Mouse (Mus musculus): ENCODE data around the gene Ano1. TPM values are rescaled to one million over a fixed set of nuclear protein-coding genes. Genes with fewer than 3 reads are reported as not detected.

Ano1 gene
- total and polyA plus RNA-seq, 2 experiments: 0.97 to 2.4 TPM

DNA sequence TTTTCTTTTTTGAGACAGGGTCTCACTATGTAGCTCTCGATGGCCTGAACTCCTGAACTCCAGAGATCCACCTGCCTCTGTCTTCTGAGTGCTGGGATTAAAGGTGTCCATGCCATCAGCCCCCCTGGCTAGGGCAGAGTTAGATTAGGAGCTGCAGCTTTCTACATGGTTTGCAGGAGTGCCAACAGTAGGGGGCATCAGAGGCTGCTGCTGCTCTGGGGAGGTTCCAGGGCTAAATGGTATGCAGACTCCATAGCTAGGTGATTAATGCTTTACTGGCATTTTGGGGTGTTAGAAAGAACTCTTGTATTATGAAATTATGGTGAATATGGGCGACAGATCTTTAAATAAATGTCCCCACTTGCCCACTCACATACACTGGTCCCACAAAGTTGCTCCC is 164.5 kb downstream of the Ano1 start:
- 40% methylated on average over 2 of the region's 2 CpGs for WGBS
- DNase-seq (ENCODE audit: extremely low read depth, low read depth, low spot score): no peak

DNA sequence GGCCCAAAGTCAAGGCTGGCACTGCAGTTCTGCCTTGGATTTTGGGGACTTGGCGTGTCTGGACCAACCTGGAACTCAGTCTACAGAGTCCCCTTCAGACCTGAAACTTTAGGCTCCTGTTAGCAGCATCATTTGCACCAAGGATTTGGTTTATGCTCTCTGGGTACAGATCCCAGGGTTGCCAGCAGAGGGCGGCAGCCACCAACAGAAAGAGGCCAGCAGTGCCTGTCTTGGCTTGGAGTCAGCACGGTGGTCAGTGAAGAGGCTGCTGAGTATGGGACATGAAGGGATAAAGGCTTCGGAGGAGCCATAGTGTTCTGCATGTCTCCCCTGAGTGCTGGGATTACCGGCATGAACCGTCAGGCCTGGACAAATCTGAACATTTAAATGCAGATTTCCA is 166.1 kb downstream of the Ano1 start:
- TF ChIP-seq POLR2A (IDR thresholded peaks at IDR 0.05; ENCODE audit: extremely low read depth, insufficient read depth, low read length) (no peak), CTCF (IDR thresholded peaks at IDR 0.05; ENCODE audit: low read depth, low read length) (peak; percentile 93)
- no peaks in the 10 kb centered on the region for H3K79me2 ChIP-seq (ENCODE audit: control insufficient read depth, insufficient read depth, low read length)
- peak; percentile 19 for DNase-seq (ENCODE audit: extremely low read depth, low read depth, low spot score)
- no peaks in the 10 kb centered on the region for H3K36me3 ChIP-seq (ENCODE audit: control insufficient read depth, insufficient read depth, low read length)
- H3K4me1 ChIP-seq (ENCODE audit: control insufficient read depth, insufficient read depth, low read length): peaks cover 6% of the 10 kb centered on the region; the same call in 1 of the 2 replicates
- H3K27ac ChIP-seq (replicated peaks; ENCODE audit: insufficient read depth, low read depth, low read length): no peak overlapping the region
- no peaks in the 10 kb centered on the region for H3K27me3 ChIP-seq (ENCODE audit: control insufficient read depth, insufficient read depth, low read length)
- WGBS: 31% methylated on average over 6 of the region's 6 CpGs
- no peak overlapping the region for H3K4me3 ChIP-seq (ENCODE audit: insufficient read depth, low read depth, low read length)
- no peak overlapping the region for H3K9ac ChIP-seq (ENCODE audit: low read depth, low read length)

More for the DNA sequence above, 164.5 kb downstream of the Ano1 start:
- Histone ChIP-seq H3K4me3 (ENCODE audit: insufficient read depth, low read depth, low read length) (no peak overlapping the region), H3K9ac (ENCODE audit: low read depth, low read length) (no peak overlapping the region), H3K79me2 (ENCODE audit: control insufficient read depth, insufficient read depth, low read length) (no peaks in the 10 kb centered on the region), H3K27ac (replicated peaks; ENCODE audit: insufficient read depth, low read depth, low read length) (no peak overlapping the region), H3K4me1 (ENCODE audit: control insufficient read depth, insufficient read depth, low read length) (no peaks in the 10 kb centered on the region), H3K36me3 (ENCODE audit: control insufficient read depth, insufficient read depth, low read length) (no peaks in the 10 kb centered on the region), H3K27me3 (ENCODE audit: control insufficient read depth, insufficient read depth, low read length) (no peaks in the 10 kb centered on the region)
- TF ChIP-seq POLR2A (IDR thresholded peaks at IDR 0.05; ENCODE audit: extremely low read depth, insufficient read depth, low read length) (no peak), CTCF (IDR thresholded peaks at IDR 0.05; ENCODE audit: low read depth, low read length) (peak; percentile 45; the same call in 1 of the 2 replicates)

DNA sequence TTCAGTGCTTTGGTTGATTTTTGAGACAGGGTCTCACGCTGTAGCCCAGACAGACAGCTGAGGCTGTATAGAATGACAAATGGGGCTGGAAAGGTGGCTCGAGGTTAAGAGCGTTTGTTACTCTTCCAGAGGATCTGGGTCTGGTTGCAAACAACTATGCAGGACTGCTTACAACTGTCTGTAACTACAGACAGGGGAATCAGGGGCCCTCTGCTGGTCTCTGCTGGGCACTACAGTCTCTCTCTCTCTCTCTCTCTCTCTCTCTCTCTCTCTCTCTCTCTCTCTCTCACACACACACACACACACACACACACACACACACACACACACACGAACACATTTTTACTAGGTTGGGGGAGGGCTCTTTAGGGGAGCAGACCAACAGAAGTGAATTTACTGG is 168.2 kb downstream of the Ano1 start:
- 4% methylated on average over 4 of the region's 4 CpGs for WGBS
- H3K4me1 ChIP-seq (ENCODE audit: control insufficient read depth, insufficient read depth, low read length): peaks cover 7% of the 10 kb centered on the region; the same call in 1 of the 2 replicates
- peaks cover 5% of the 10 kb centered on the region; the same call in 1 of the 2 replicates for H3K36me3 ChIP-seq (ENCODE audit: control insufficient read depth, insufficient read depth, low read length)
- no peak overlapping the region for H3K4me3 ChIP-seq (ENCODE audit: insufficient read depth, low read depth, low read length)
- TF ChIP-seq POLR2A (IDR thresholded peaks at IDR 0.05; ENCODE audit: extremely low read depth, insufficient read depth, low read length) (no peak), CTCF (IDR thresholded peaks at IDR 0.05; ENCODE audit: low read depth, low read length) (peak; percentile 58; the same call in 1 of the 2 replicates)
- H3K79me2 ChIP-seq (ENCODE audit: control insufficient read depth, insufficient read depth, low read length): no peaks in the 10 kb centered on the region
- peak; percentile 50 for DNase-seq (ENCODE audit: extremely low read depth, low read depth, low spot score)
- no peak overlapping the region for H3K9ac ChIP-seq (ENCODE audit: low read depth, low read length)
- no peak overlapping the region for H3K27ac ChIP-seq (replicated peaks; ENCODE audit: insufficient read depth, low read depth, low read length)
- no peaks in the 10 kb centered on the region for H3K27me3 ChIP-seq (ENCODE audit: control insufficient read depth, insufficient read depth, low read length)

DNA sequence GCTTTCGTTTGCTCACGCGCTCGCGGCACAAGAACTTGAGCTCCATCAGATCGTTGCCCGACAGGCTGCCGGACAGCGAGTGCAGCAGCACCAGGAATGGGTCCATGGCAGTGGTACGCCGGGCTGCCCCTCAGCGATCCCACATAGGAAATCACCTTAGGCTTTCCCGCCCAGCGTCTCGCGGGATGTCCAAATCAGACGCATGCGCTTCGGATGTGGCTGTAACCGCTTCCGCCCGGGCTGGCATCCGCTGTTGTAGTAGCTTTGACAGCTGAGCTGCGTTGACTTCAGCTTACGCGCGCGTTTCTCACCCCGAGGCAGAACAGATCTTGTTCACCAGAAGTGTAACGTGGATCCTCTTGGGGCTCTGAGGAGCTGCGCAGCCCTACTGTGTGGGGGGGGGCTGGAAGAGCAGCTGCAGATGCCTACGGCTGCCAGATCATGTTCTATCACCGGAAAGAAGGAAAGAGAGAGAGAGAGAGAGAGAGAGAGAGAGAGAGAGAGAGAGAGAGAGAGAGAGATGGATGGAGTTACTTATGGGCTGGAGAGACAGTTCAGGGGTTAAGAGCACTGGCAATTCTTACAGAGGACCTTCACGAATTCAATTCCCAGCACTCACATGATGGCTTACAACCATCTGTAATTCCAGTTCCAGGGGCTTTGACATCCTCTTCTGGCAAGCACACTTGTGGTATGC is 169.3 kb downstream of the Ano1 start, which contains the start of gene Fadd:
Gene Fadd (minus strand): TSS at position 180 of the 697 bp plus-strand sequence.
- H3K4me3 ChIP-seq (ENCODE audit: insufficient read depth, low read depth, low read length): peak within 1 kb of the TSS; percentile 74
- H3K36me3 ChIP-seq (ENCODE audit: control insufficient read depth, insufficient read depth, low read length): peaks cover 5% of the 10 kb centered on the region; the same call in 1 of the 2 replicates
- peak; percentile 84 for DNase-seq (ENCODE audit: extremely low read depth, low read depth, low spot score)
- H3K27ac ChIP-seq (replicated peaks; ENCODE audit: insufficient read depth, low read depth, low read length): peak within 1 kb of the TSS; percentile 79
- TF ChIP-seq POLR2A (IDR thresholded peaks at IDR 0.05; ENCODE audit: extremely low read depth, insufficient read depth, low read length) (peak; percentile 48; the same call in 1 of the 2 replicates), CTCF (IDR thresholded peaks at IDR 0.05; ENCODE audit: low read depth, low read length) (no peak)
- under 1% methylated on average over 34 of the region's 34 CpGs for WGBS
- no peaks in the 10 kb centered on the region for H3K79me2 ChIP-seq (ENCODE audit: control insufficient read depth, insufficient read depth, low read length)
- H3K4me1 ChIP-seq (ENCODE audit: control insufficient read depth, insufficient read depth, low read length): peaks cover 7% of the 10 kb centered on the region; the same call in 1 of the 2 replicates
- H3K27me3 ChIP-seq (ENCODE audit: control insufficient read depth, insufficient read depth, low read length): no peaks in the 10 kb centered on the region
- peak within 1 kb of the TSS; percentile 73 for H3K9ac ChIP-seq (ENCODE audit: low read depth, low read length)

DNA sequence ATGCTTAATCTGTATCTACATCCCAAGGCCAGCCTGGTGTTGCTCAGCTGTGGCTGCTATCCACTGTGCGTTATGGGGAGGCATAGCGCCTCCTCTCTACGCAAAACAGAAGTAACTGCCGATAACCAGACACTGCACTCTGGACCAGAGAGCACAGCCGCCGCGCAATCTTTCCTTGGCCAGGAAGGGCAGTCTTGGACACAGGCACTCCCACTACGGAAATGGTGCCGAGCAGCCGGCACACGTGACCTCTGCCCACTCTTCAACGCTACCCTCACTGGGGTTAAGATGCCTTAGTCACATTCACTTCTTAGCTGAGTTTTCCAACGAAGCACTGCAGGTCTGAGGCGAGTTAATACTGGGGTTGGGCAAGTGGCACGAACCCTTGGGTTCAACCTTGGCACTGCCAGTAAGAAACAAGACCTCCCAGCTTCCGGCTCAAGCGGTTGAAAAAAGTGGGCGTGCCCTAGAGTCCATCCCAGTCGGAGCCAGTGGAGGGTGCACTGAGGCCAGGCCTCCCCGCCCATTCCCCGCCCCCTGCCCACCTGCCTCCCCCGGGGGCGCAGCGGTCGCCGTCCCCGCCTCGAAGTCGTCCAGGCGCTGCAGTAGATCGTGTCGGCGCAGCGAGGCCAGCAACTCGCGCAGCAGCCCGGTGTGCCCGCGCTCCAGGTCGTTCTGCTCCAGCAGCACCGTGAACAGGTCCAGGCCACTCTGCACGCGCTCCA is 170.1 kb downstream of the Ano1 start:
- under 1% methylated on average over 42 of the region's 43 CpGs for WGBS
- no peak for TF ChIP-seq POLR2A (IDR thresholded peaks at IDR 0.05; ENCODE audit: extremely low read depth, insufficient read depth, low read length)
- TF ChIP-seq CTCF (IDR thresholded peaks at IDR 0.05; ENCODE audit: low read depth, low read length): peak; percentile 93
- peak overlapping the region; percentile 71 for H3K9ac ChIP-seq (ENCODE audit: low read depth, low read length)
- H3K27ac ChIP-seq (replicated peaks; ENCODE audit: insufficient read depth, low read depth, low read length): peak overlapping the region; percentile 79
- H3K27me3 ChIP-seq (ENCODE audit: control insufficient read depth, insufficient read depth, low read length): no peaks in the 10 kb centered on the region
- peak overlapping the region; percentile 74 for H3K4me3 ChIP-seq (ENCODE audit: insufficient read depth, low read depth, low read length)
- no peaks in the 10 kb centered on the region for H3K79me2 ChIP-seq (ENCODE audit: control insufficient read depth, insufficient read depth, low read length)
- H3K36me3 ChIP-seq (ENCODE audit: control insufficient read depth, insufficient read depth, low read length): peaks cover 5% of the 10 kb centered on the region; the same call in 1 of the 2 replicates
- peaks cover 7% of the 10 kb centered on the region; the same call in 1 of the 2 replicates for H3K4me1 ChIP-seq (ENCODE audit: control insufficient read depth, insufficient read depth, low read length)
- DNase-seq (ENCODE audit: extremely low read depth, low read depth, low spot score): peak; percentile 90

All from liver, adult 2 months (tissue).